Mouse (Mus musculus): ENCODE data around the gene Sema4c. TPM values are rescaled to one million over a fixed set of nuclear protein-coding genes. Genes with fewer than 3 reads are reported as not detected.
"Not testable (repeated sequence)": the region's sequence is repeated elsewhere in the genome, so short reads cannot be mapped to it uniquely, and the experiment has no call there.

Sema4c gene
- polyA plus RNA-seq, 1 experiment from 2014 or later, result 11.7 TPM

- TF ChIP-seq EP300 (IDR thresholded peaks at IDR 0.05) (no peak), CTCF (IDR thresholded peaks at IDR 0.05) (no peak)
- Histone ChIP-seq H3K4me3 (ENCODE audit: low read depth, low read length) (no peak overlapping the region), H3K4me1 (ENCODE audit: insufficient read depth, low read depth, low read length) (no peaks in the 10 kb centered on the region), H3K4me2 (replicated peaks; ENCODE audit: low read depth, low read length) (no peak overlapping the region), H3K36me3 (ENCODE audit: insufficient read depth, low read length) (peaks cover 11% of the 10 kb centered on the region; the same call in 1 of the 2 replicates), H3K9me3 (ENCODE audit: low read length) (no peaks in the 10 kb centered on the region), H3K27me3 (replicated peaks; ENCODE audit: insufficient read depth, low read length) (no peaks in the 10 kb centered on the region), H3K27ac (ENCODE audit: low read length) (no peak overlapping the region), H3K9ac (replicated peaks; ENCODE audit: low read depth) (no peak overlapping the region)
- no peak for ATAC-seq
- 96% methylated on average over 16 of the region's 16 CpGs for WGBS
- DNase-seq (ENCODE audit: low spot score), result no peak
Observed at GRCm38 (mm10) chr1:36541844-36542243, 16.3 kb downstream of the Sema4c start.

- TF ChIP-seq CTCF (IDR thresholded peaks at IDR 0.05) (no peak), EP300 (IDR thresholded peaks at IDR 0.05) (no peak)
- no peaks in the 10 kb centered on the region; the same call in 1 of the 2 replicates for H3K4me1 ChIP-seq (ENCODE audit: insufficient read depth, low read depth, low read length)
- no peaks in the 10 kb centered on the region for H3K9me3 ChIP-seq (ENCODE audit: low read length)
- ATAC-seq (no peak), DNase-seq (ENCODE audit: low spot score) (no peak)
- no peak overlapping the region for H3K9ac ChIP-seq (replicated peaks; ENCODE audit: low read depth)
- no peak overlapping the region for H3K4me2 ChIP-seq (replicated peaks; ENCODE audit: low read depth, low read length)
- no peak overlapping the region for H3K4me3 ChIP-seq (ENCODE audit: low read depth, low read length)
- no peak overlapping the region for H3K27ac ChIP-seq (ENCODE audit: low read length)
- WGBS, result 90% methylated on average over 12 of the region's 12 CpGs
- H3K36me3 ChIP-seq (ENCODE audit: insufficient read depth, low read length), result peaks cover 11% of the 10 kb centered on the region; the same call in 1 of the 2 replicates
- H3K27me3 ChIP-seq (replicated peaks; ENCODE audit: insufficient read depth, low read length), result no peaks in the 10 kb centered on the region
Observed at GRCm38 (mm10) chr1:36540807-36541206, 17.3 kb downstream of the Sema4c start.

GRCm38 (mm10) chr1:36540132-36540531 lies 18.0 kb downstream of the Sema4c start:
- no peak overlapping the region for H3K4me3 ChIP-seq (ENCODE audit: low read depth, low read length)
- H3K36me3 ChIP-seq (ENCODE audit: insufficient read depth, low read length), result peaks cover 11% of the 10 kb centered on the region; the same call in 1 of the 2 replicates
- 82% methylated on average over 11 of the region's 11 CpGs for WGBS
- H3K9ac ChIP-seq (replicated peaks; ENCODE audit: low read depth), result no peak overlapping the region
- H3K4me2 ChIP-seq (replicated peaks; ENCODE audit: low read depth, low read length), result no peak overlapping the region
- DNase-seq (ENCODE audit: low spot score), result no peak
- peaks cover 3% of the 10 kb centered on the region; the same call in 1 of the 2 replicates for H3K4me1 ChIP-seq (ENCODE audit: insufficient read depth, low read depth, low read length)
- TF ChIP-seq EP300 (IDR thresholded peaks at IDR 0.05) (no peak), CTCF (IDR thresholded peaks at IDR 0.05) (no peak)
- H3K27ac ChIP-seq (ENCODE audit: low read length), result no peak overlapping the region
- no peaks in the 10 kb centered on the region for H3K27me3 ChIP-seq (replicated peaks; ENCODE audit: insufficient read depth, low read length)
- ATAC-seq, result no peak
- no peaks in the 10 kb centered on the region for H3K9me3 ChIP-seq (ENCODE audit: low read length)

GRCm38 (mm10) chr1:36539186-36539585 lies 19.0 kb downstream of the Sema4c start, which contains the start of gene Gm42417:
Gene Gm42417, minus strand, starts transcription at chr1:36539429.
- no peaks in the 10 kb centered on the region for H3K27me3 ChIP-seq (replicated peaks; ENCODE audit: insufficient read depth, low read length)
- no peaks in the 10 kb centered on the region for H3K9me3 ChIP-seq (ENCODE audit: low read length)
- WGBS, result 26% methylated on average over 8 of the region's 9 CpGs
- no peak within 1 kb of the TSS for H3K4me2 ChIP-seq (replicated peaks; ENCODE audit: low read depth, low read length)
- H3K9ac ChIP-seq (replicated peaks; ENCODE audit: low read depth), result no peak within 1 kb of the TSS
- no peak within 1 kb of the TSS for H3K4me3 ChIP-seq (ENCODE audit: low read depth, low read length)
- H3K36me3 ChIP-seq (ENCODE audit: insufficient read depth, low read length), result peaks cover 11% of the 10 kb centered on the region; the same call in 1 of the 2 replicates
- peak; percentile 92 for DNase-seq (ENCODE audit: low spot score)
- peak; percentile 93 for ATAC-seq
- no peak for TF ChIP-seq EP300 (IDR thresholded peaks at IDR 0.05)
- TF ChIP-seq CTCF (IDR thresholded peaks at IDR 0.05), result no peak
- H3K27ac ChIP-seq (ENCODE audit: low read length), result peak within 1 kb of the TSS; percentile 80
- peaks cover 7% of the 10 kb centered on the region; the same call in 1 of the 2 replicates for H3K4me1 ChIP-seq (ENCODE audit: insufficient read depth, low read depth, low read length)

GRCm38 (mm10) chr1:36538727-36539126 lies 19.4 kb downstream of the Sema4c start:
- H3K4me3 ChIP-seq (ENCODE audit: low read depth, low read length), result no peak overlapping the region
- peak; percentile 51 for ATAC-seq
- TF ChIP-seq CTCF (IDR thresholded peaks at IDR 0.05) (no peak), EP300 (IDR thresholded peaks at IDR 0.05) (no peak)
- peak; percentile 49 for DNase-seq (ENCODE audit: low spot score)
- no peak overlapping the region for H3K9ac ChIP-seq (replicated peaks; ENCODE audit: low read depth)
- H3K27ac ChIP-seq (ENCODE audit: low read length), result peak overlapping the region; percentile 80
- no peak overlapping the region for H3K4me2 ChIP-seq (replicated peaks; ENCODE audit: low read depth, low read length)
- H3K9me3 ChIP-seq (ENCODE audit: low read length), result no peaks in the 10 kb centered on the region
- H3K36me3 ChIP-seq (ENCODE audit: insufficient read depth, low read length), result peaks cover 11% of the 10 kb centered on the region; the same call in 1 of the 2 replicates
- H3K4me1 ChIP-seq (ENCODE audit: insufficient read depth, low read depth, low read length), result peaks cover 11% of the 10 kb centered on the region; the same call in 1 of the 2 replicates
- no peaks in the 10 kb centered on the region for H3K27me3 ChIP-seq (replicated peaks; ENCODE audit: insufficient read depth, low read length)
- 70% methylated on average over 4 of the region's 4 CpGs for WGBS

GRCm38 (mm10) chr1:36536783-36537182 lies 21.4 kb downstream of the Sema4c start, which contains the start of gene Ankrd23:
Gene Ankrd23, minus strand, starts transcription at chr1:36536883.
- not testable (repeated sequence) for H3K4me2 ChIP-seq (replicated peaks; ENCODE audit: low read depth, low read length); DNase-seq (ENCODE audit: low spot score); H3K27me3 ChIP-seq (replicated peaks; ENCODE audit: insufficient read depth, low read length); H3K9me3 ChIP-seq (ENCODE audit: low read length); H3K9ac ChIP-seq (replicated peaks; ENCODE audit: low read depth); ATAC-seq; H3K4me3 ChIP-seq (ENCODE audit: low read depth, low read length)
- peaks cover 11% of the 10 kb centered on the region; the same call in 1 of the 2 replicates for H3K4me1 ChIP-seq (ENCODE audit: insufficient read depth, low read depth, low read length)
- peak within 1 kb of the TSS; percentile 52 for H3K27ac ChIP-seq (ENCODE audit: low read length)
- 87% methylated on average over 9 of the region's 9 CpGs for WGBS
- peaks cover 11% of the 10 kb centered on the region; the same call in 1 of the 2 replicates for H3K36me3 ChIP-seq (ENCODE audit: insufficient read depth, low read length)
